Mouse (Mus musculus) spleen, adult 2 months (tissue): ENCODE measurements around the gene Krtcap2.

Source experiments
- CTCF ChIP-seq: fragments of 200-500 bp; IDR thresholded peaks from 2 replicates; pipeline ENCODE4 v1.5.1; 2011; ENCODE audit warnings: mild to moderate bottlenecking, inconsistent platforms; ENCODE audit not compliant: insufficient read depth, insufficient read length, insufficient replicate concordance; ENCODE audit errors: extremely low read depth
- POLR2A ChIP-seq: fragments of 200-500 bp; IDR thresholded peaks from 2 replicates; pipeline ENCODE4 v1.6.1; 2011; ENCODE audit warnings: low read depth, low read length, inconsistent platforms

GRCm38 (mm10) chr3:89206079-89206478 lies 39.7 kb upstream of the Krtcap2 start:
- no peak for TF ChIP-seq CTCF
- no peak for TF ChIP-seq POLR2A
